Mouse (Mus musculus): ENCODE results near the gene Gps1.

DNA sequence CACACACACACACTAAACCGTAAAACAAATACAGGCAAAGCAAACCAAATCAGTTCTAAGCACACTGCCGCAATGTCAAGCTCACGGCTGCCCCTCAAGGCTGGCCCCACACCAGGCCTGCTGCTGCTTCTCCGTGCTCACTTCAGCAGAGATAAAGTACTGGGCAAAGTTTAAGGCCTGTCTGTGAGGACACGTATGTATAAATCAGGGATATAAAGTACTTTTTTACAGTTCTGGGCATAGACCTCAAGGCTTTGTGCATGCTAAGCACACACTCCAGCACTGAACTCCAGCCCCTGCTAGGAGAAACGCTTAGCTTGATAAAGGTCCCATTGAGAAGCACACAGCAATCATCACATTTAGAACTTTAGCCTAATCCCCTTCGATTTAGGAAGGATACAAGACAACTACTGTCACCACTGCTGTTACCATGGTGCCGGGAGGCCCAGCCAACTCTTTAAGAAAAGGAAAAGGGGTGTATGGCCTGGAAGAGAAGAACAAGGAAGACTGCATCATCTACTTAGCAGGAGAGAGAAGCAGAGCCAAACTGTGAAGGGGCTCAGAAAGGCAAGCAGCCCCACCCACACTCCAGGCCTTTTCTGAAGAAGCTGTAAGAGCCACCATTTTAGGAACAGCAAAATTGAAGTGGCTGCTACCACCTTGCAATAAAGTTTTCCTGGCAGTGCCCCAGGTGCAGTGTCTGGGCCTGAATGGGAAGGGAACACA is 49.6 kb downstream of the Gps1 start:
- TF ChIP-seq GABPA (IDR thresholded peaks at IDR 0.05; ENCODE audit: low read depth, low read length) (no peak), UBTF (IDR thresholded peaks at IDR 0.05; ENCODE audit: borderline replicate concordance, insufficient read depth, low read depth, low read length) (no peak), HCFC1 (IDR thresholded peaks at IDR 0.05; ENCODE audit: low read depth, low read length) (no peak), MYC (IDR thresholded peaks at IDR 0.05; ENCODE audit: low read depth, low read length) (no peak), EP300 (IDR thresholded peaks at IDR 0.05; ENCODE audit: low read depth in 1 of 2, low read length in 2 of 2) (no peak)
